ENCODE assay signal across 16 mouse cellular contexts in genomic region chr17:80166346-80166745, GRCm38 (mm10). TPM values are rescaled to one million over a fixed set of nuclear protein-coding genes. Genes with fewer than 3 reads are reported as not detected.
A peak's percentile ranks its signal among the peaks of the same experiment; 100 is the strongest.
DNase-seq lines count a peak whose midpoint lies in the region; ATAC-seq lines count a peak whose summit lies in the region.
"Had no signal": no experiment of that assay in that cellular context is flagged by ENCODE, and none has a peak within 500 bp of the region (broad histone marks: within the 10 kb centered on the region; RNA-seq: fewer than 3 reads in every experiment).

No protein-coding gene starts in this region.

- 82% methylated on average over 6 of the region's 6 CpGs for WGBS in forebrain, embryonic 14.5 days
- 86% methylated on average over 6 of the region's 6 CpGs for WGBS in forebrain, embryonic 11.5 days
- 84% methylated on average over 6 of the region's 6 CpGs for WGBS in heart, embryonic 15.5 days

- no peaks in the 10 kb centered on the region for H3K27me3 ChIP-seq in forebrain, embryonic 14.5 days (replicated peaks; ENCODE audit: control insufficient read depth, insufficient read depth, low read length)
- no peaks in the 10 kb centered on the region for H3K27me3 ChIP-seq in forebrain, embryonic 11.5 days (ENCODE audit: control insufficient read depth, insufficient read depth, low read length)
- H3K27me3 ChIP-seq in heart, embryonic 15.5 days = no peaks in the 10 kb centered on the region
- H3K27me3 ChIP-seq: embryonic facial prominence, embryonic 13.5 days; limb, embryonic 12.5 days; stomach, embryonic 15.5 days had no signal

- no peak overlapping the region for H3K9ac ChIP-seq in forebrain, embryonic 14.5 days (ENCODE audit: low read length)
- no peak overlapping the region for H3K9ac ChIP-seq in forebrain, embryonic 11.5 days (ENCODE audit: low read length)
- no peak overlapping the region for H3K9ac ChIP-seq in heart, embryonic 15.5 days
- H3K9ac ChIP-seq: embryonic facial prominence, embryonic 13.5 days; limb, embryonic 12.5 days; liver, embryonic 15.5 days; stomach, embryonic 15.5 days had no signal

- no peaks in the 10 kb centered on the region for H3K9me3 ChIP-seq in forebrain, embryonic 14.5 days (replicated peaks; ENCODE audit: control insufficient read depth, low read length)
- no peaks in the 10 kb centered on the region for H3K9me3 ChIP-seq in forebrain, embryonic 11.5 days (ENCODE audit: control insufficient read depth, low read length)
- no peaks in the 10 kb centered on the region for H3K9me3 ChIP-seq in heart, embryonic 15.5 days (replicated peaks)
- H3K9me3 ChIP-seq: embryonic facial prominence, embryonic 13.5 days; limb, embryonic 12.5 days; liver, embryonic 15.5 days; stomach, embryonic 15.5 days had no signal

- H3K4me1 ChIP-seq in forebrain, embryonic 14.5 days (ENCODE audit: control insufficient read depth, insufficient read depth, low read length) = peaks cover 17% of the 10 kb centered on the region
- H3K4me1 ChIP-seq in forebrain, embryonic 11.5 days (replicated peaks; ENCODE audit: control insufficient read depth, insufficient read depth, low read length) = peaks cover 4% of the 10 kb centered on the region; the same call in 1 of the 2 replicates
- H3K4me1 ChIP-seq in heart, embryonic 15.5 days (replicated peaks) = peaks cover 37% of the 10 kb centered on the region

- no peak overlapping the region for H3K4me2 ChIP-seq in forebrain, embryonic 14.5 days (ENCODE audit: low read length)
- H3K4me2 ChIP-seq in forebrain, embryonic 11.5 days (ENCODE audit: low read depth, low read length, severe bottlenecking) = no peak overlapping the region
- H3K4me2 ChIP-seq in heart, embryonic 15.5 days = no peak overlapping the region
- H3K4me2 ChIP-seq: embryonic facial prominence, embryonic 13.5 days; limb, embryonic 12.5 days; liver, embryonic 15.5 days; midbrain, embryonic 11.5 days; stomach, embryonic 15.5 days had no signal

- peak overlapping the region; percentile 39; the same call in 1 of the 2 replicates for H3K27ac ChIP-seq in forebrain, embryonic 14.5 days (ENCODE audit: low read depth, low read length)
- no peak overlapping the region for H3K27ac ChIP-seq in forebrain, embryonic 11.5 days (ENCODE audit: low read depth, low read length)
- H3K27ac ChIP-seq in heart, embryonic 15.5 days = peak overlapping the region; percentile 60
- H3K27ac ChIP-seq: embryonic facial prominence, embryonic 13.5 days; limb, embryonic 12.5 days; liver, embryonic 15.5 days had no signal

- H3K4me3 ChIP-seq in forebrain, embryonic 14.5 days (ENCODE audit: low read depth, low read length) = no peak overlapping the region
- no peak overlapping the region for H3K4me3 ChIP-seq in forebrain, embryonic 11.5 days (ENCODE audit: low read depth, low read length)
- no peak overlapping the region for H3K4me3 ChIP-seq in heart, embryonic 15.5 days
- H3K4me3 ChIP-seq: embryonic facial prominence, embryonic 13.5 days; limb, embryonic 12.5 days; liver, embryonic 15.5 days; stomach, embryonic 15.5 days had no signal

- no peaks in the 10 kb centered on the region for H3K36me3 ChIP-seq in forebrain, embryonic 14.5 days (ENCODE audit: control insufficient read depth, insufficient read depth, low read length)
- H3K36me3 ChIP-seq in forebrain, embryonic 11.5 days (ENCODE audit: control insufficient read depth, insufficient read depth, low read length) = no peaks in the 10 kb centered on the region
- no peaks in the 10 kb centered on the region for H3K36me3 ChIP-seq in heart, embryonic 15.5 days
- H3K36me3 ChIP-seq: embryonic facial prominence, embryonic 13.5 days; limb, embryonic 12.5 days; liver, embryonic 15.5 days; stomach, embryonic 15.5 days had no signal

- peak; percentile 33 for DNase-seq in forebrain, embryonic 14.5 days (ENCODE audit: low spot score)
- DNase-seq in forebrain, embryonic 11.5 days (ENCODE audit: low spot score) = no peak
- no peak for DNase-seq in heart, adult 8-10 months (ENCODE audit: low spot score)
- DNase-seq in right cerebral cortex, adult 2 months (ENCODE audit: low spot score in 2 of 2) = peak; percentile 22 to 25
- DNase-seq in right cerebral cortex, postnatal 14 days = no peak
- DNase-seq in telencephalon, adult 2 months (ENCODE audit: low read depth, low spot score) = peak; percentile 53
- DNase-seq: spleen, adult 18-20 months; thymus, postnatal 25 days had no signal

- ATAC-seq in forebrain, embryonic 14.5 days = no peak
- no peak for ATAC-seq in forebrain, embryonic 11.5 days (replicated peaks; ENCODE audit: low FRiP score)
- no peak for ATAC-seq in heart, embryonic 15.5 days (replicated peaks; ENCODE audit: insufficient number of reproducible peaks, insufficient read depth, low FRiP score, low read depth)
- ATAC-seq in granulocyte monocyte progenitor cell, adult 5-6 weeks (replicated peaks; ENCODE audit: poor library complexity, severe bottlenecking) = no peak

RNA-seq across cellular contexts. Expression of gene Galm, which starts 39.1 kb away (rescaled TPM):
- polyA plus RNA-seq in forebrain, embryonic 14.5 days (2014; fragmentation: Nextera tagmentation; extraction: Ambion mirVana) = 2.4 and 3.5 TPM in 2 replicates
- polyA plus RNA-seq in forebrain, embryonic 11.5 days (2014; fragmentation: Nextera tagmentation; extraction: Ambion mirVana) = 11.2 and 12.5 TPM in 2 replicates
- polyA plus RNA-seq in heart, embryonic 15.5 days (2015; fragmentation: Nextera tagmentation; extraction: Ambion mirVana) = 13.0 and 13.4 TPM in 2 replicates
- 10 to 100 TPM; 17.8 to 21.2 (median 19.7) TPM for total RNA-seq in heart, adult 8-10 months (2022)
- 6.1 and 12.2 TPM in 2 replicates for total RNA-seq in granulocyte monocyte progenitor cell, adult 5-6 weeks (2014; fragmentation: Nextera tagmentation)
- total RNA-seq in granulocyte monocyte progenitor cell, adult 5-6 weeks (2017) = 4.0 and 5.3 TPM in 2 replicates

RNA-seq across cellular contexts. Expression of gene Srsf7, which starts 40.8 kb away (rescaled TPM):
- 664 and 688 TPM in 2 replicates for polyA plus RNA-seq in forebrain, embryonic 14.5 days (2014; fragmentation: Nextera tagmentation; extraction: Ambion mirVana)
- polyA plus RNA-seq in forebrain, embryonic 11.5 days (2014; fragmentation: Nextera tagmentation; extraction: Ambion mirVana) = 841 and 893 TPM in 2 replicates
- polyA plus RNA-seq in heart, embryonic 15.5 days (2015; fragmentation: Nextera tagmentation; extraction: Ambion mirVana) = 252 and 294 TPM in 2 replicates
- 10 to 100 TPM; 39.2 to 44.4 (median 41.9) TPM for total RNA-seq in heart, adult 8-10 months (2022)
- 481 and 582 TPM in 2 replicates for total RNA-seq in granulocyte monocyte progenitor cell, adult 5-6 weeks (2014; fragmentation: Nextera tagmentation)
- total RNA-seq in granulocyte monocyte progenitor cell, adult 5-6 weeks (2017) = 445 and 565 TPM in 2 replicates

RNA-seq across cellular contexts. Expression of gene Ttc39d, which starts 40.9 kb away (rescaled TPM):
- 0.11 and 0.15 TPM in 2 replicates for polyA plus RNA-seq in forebrain, embryonic 14.5 days (2014; fragmentation: Nextera tagmentation; extraction: Ambion mirVana)
- 0.07 TPM in 1 of 2 replicates, not detected in the other for polyA plus RNA-seq in forebrain, embryonic 11.5 days (2014; fragmentation: Nextera tagmentation; extraction: Ambion mirVana)
- 0.10 TPM in 1 of 2 replicates, not detected in the other for polyA plus RNA-seq in heart, embryonic 15.5 days (2015; fragmentation: Nextera tagmentation; extraction: Ambion mirVana)
- total RNA-seq in heart, adult 8-10 months (2022) = under 1 TPM in 1 of 4 experiments, not detected in 3; 0.11 TPM
- not detected in 2 replicates for total RNA-seq in granulocyte monocyte progenitor cell, adult 5-6 weeks (2014; fragmentation: Nextera tagmentation)
- total RNA-seq in granulocyte monocyte progenitor cell, adult 5-6 weeks (2017) = not detected in 2 replicates
- polyA plus RNA-seq: embryonic facial prominence, embryonic 13.5 days; large intestine, adult 2 months; limb, embryonic 12.5 days; liver, embryonic 15.5 days; midbrain, embryonic 11.5 days had no signal

RNA-seq across cellular contexts. Expression of gene Gemin6, which starts 57.9 kb away (rescaled TPM):
- 30.1 and 34.4 TPM in 2 replicates for polyA plus RNA-seq in forebrain, embryonic 14.5 days (2014; fragmentation: Nextera tagmentation; extraction: Ambion mirVana)
- polyA plus RNA-seq in forebrain, embryonic 11.5 days (2014; fragmentation: Nextera tagmentation; extraction: Ambion mirVana) = 51.6 and 53.9 TPM in 2 replicates
- 24.2 and 26.0 TPM in 2 replicates for polyA plus RNA-seq in heart, embryonic 15.5 days (2015; fragmentation: Nextera tagmentation; extraction: Ambion mirVana)
- 1 to 10 TPM; 3.9 to 4.6 (median 4.4) TPM for total RNA-seq in heart, adult 8-10 months (2022)
- 31.3 and 38.3 TPM in 2 replicates for total RNA-seq in granulocyte monocyte progenitor cell, adult 5-6 weeks (2014; fragmentation: Nextera tagmentation)
- 37.7 and 41.0 TPM in 2 replicates for total RNA-seq in granulocyte monocyte progenitor cell, adult 5-6 weeks (2017)

Comparison
In these comparisons a context has a peak if more than half of its experiments do, and no peak if none do; other contexts are left out.
1. DNase-seq: peak in forebrain, embryonic 14.5 days (single experiment), right cerebral cortex, adult 2 months (2 of 2) and telencephalon, adult 2 months (single experiment); none in forebrain, embryonic 11.5 days (single experiment), heart, adult 8-10 months (single experiment) and right cerebral cortex, postnatal 14 days (single experiment).